Mouse (Mus musculus) large intestine, adult 2 months (tissue): ENCODE data around the gene Ktn1. TPM values are rescaled to one million over a fixed set of nuclear protein-coding genes. Genes with fewer than 3 reads are reported as not detected.

Experiments
- DNase-seq: peaks from one replicate; pipeline ENCODE4 v3.0.0-alpha.2; 2012; ENCODE audit warnings: low read depth, low spot score
- WGBS: fragments of 180-500 bp; shearing (Covaris S2); methylation state at CpG from one replicate; pipeline ENCODE4 v1.1.7; 2018; 5-methylcytosine and 5-hydroxymethylcytosine counted together
- polyA plus RNA-seq: library from polyadenylated mRNA; depleted of rRNA; stranded (reverse); fragments of >200 nt; gene quantifications from 2 replicates; pipeline ENCODE4 v1.2.3, GENCODE M21; 2012

Gene Ktn1
- polyA plus RNA-seq, 1 experiment = 2.6 TPM

DNA sequence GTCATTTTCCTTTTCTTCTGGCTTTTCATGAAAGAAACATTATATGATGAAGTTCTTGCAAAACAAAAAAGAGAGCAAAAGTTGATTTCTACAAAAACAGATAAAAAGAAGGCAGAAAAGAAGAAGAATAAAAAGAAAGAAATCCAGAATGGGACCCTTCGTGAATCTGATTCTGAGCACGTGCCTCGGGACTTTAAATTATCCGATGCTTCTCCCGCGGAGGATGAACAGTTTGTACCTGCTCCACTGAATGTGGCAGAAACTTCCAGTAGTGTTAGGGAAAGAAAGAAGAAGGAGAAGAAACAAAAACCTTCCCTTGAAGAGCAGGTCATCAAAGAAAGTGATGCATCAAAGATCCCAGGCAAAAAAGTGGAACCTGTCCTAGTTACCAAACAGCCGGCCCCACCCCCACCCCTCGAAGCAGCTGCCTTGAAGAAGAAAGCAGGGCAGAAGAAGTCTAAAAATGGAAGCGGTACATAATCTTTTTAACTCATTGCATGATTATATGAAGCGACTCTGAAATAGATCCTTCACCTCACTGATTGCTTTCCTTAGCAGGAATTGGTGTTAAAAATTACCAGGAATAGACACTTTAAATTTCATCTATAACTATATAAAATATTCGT is 15.7 kb downstream of the Ktn1 start:
- 75% methylated on average over 11 of the region's 11 CpGs for WGBS
- no peak for DNase-seq

- DNase-seq = no peak
These were observed 16.2 kb downstream of the Ktn1 start for GRCm38 (mm10) chr14:47664470-47664864.

- 68% methylated on average over 5 of the region's 5 CpGs for WGBS
- DNase-seq = no peak
These were observed 17.0 kb downstream of the Ktn1 start for GRCm38 (mm10) chr14:47665061-47665778.

GRCm38 (mm10) chr14:47668096-47668495 is 19.8 kb downstream of the Ktn1 start:
- DNase-seq = no peak

DNA sequence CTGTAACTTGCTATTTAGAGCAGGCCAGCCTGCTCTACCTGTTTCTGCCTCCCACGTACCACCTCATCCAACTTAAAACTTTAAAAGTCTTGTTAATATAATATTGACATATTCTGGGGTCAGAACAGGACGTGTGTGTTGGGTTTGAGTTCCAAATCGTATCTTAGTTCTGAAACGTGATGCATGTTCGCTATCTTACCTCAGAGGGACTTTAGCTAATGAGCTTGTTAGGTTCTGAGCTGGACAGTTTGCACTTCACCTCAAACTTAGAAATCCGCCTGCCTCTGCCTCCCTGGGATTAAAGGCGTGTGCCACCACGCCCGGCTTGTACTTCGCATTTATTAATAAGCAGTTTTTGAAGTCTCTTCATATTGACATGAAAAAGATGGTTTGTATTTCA is 34.6 kb downstream of the Ktn1 start:
- WGBS = 91% methylated on average over 10 of the region's 10 CpGs
- DNase-seq = no peak

GRCm38 (mm10) chr14:47684579-47684978 is 36.3 kb downstream of the Ktn1 start:
- DNase-seq = no peak
- WGBS = 95% methylated on average over 5 of the region's 5 CpGs

GRCm38 (mm10) chr14:47699126-47699525 is 50.9 kb downstream of the Ktn1 start:
- WGBS = 91% methylated on average over 5 of the region's 5 CpGs
- no peak for DNase-seq

DNA sequence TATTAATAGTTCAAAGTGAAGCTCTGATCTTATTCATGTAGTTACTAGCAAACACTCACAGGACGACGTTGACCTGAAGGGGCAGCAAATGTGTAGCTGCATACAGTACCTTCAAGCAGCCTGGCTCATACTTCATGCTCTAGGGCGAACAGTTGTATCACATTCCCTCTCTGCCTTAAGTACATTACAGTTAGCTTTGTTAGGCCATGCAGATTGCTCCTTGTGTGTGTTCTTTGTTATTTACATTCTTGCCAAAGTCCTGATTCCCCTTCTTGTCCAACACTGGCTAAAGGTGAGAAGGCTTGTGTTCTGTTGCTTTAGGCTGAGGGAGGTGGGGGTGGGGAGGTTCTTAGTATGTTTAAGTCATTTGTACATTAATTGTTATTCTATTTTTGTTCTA is 61.3 kb downstream of the Ktn1 start:
- no peak for DNase-seq
- WGBS = 72% methylated on average over 3 of the region's 3 CpGs

DNA sequence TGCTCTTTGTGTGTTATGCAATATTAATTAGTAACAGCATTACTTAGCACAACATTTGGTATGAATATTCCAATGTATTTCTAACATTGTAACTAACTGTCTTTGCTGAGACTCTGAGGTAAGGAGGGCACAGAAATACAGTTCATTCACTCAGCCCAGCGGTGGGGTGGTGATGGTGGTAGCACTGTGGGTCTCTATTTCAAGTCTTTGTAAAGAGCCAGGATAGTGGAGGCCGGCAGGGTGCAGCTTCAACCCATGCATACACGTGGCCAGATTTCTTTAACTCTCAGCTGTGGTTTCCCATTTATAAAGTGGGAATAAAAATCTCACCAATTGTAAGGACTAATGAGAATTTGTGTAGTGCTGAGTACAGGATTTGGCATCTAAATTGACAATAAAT is 67.5 kb downstream of the Ktn1 start:
- WGBS = 92% methylated on average over 3 of the region's 3 CpGs

GRCm38 (mm10) chr14:47717916-47718606 is 69.8 kb downstream of the Ktn1 start:
- 97% methylated on average over 14 of the region's 14 CpGs for WGBS
- no peak for DNase-seq

More for the DNA sequence above, 67.5 kb downstream of the Ktn1 start:
- DNase-seq = no peak

GRCm38 (mm10) chr14:47720023-47720422 is 71.8 kb downstream of the Ktn1 start:
- DNase-seq = no peak
- WGBS = 93% methylated on average over 4 of the region's 4 CpGs

GRCm38 (mm10) chr14:47723035-47723434 is 74.8 kb downstream of the Ktn1 start:
- no peak for DNase-seq

DNA sequence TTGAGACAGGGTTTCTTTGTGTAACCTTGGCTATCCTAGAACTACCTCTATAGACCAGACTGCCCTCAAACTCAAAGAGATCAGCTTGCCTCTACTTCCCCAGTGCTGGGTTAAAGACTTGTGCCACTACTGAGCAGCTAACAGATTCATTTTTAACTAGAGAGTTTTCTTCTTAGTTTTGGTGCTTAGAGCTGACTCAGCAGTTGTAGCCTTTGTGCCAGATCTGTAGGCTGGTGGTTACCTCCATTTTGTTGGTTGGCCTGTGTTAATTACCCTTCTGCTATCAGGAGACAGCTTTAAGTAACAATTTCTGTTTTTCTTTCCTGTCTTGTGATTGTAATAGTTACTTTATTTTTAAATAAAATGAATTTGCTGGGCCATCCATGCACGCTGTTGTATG is 80.3 kb downstream of the Ktn1 start:
- 98% methylated on average over 1 of the region's 1 CpGs for WGBS
- no peak for DNase-seq

DNA sequence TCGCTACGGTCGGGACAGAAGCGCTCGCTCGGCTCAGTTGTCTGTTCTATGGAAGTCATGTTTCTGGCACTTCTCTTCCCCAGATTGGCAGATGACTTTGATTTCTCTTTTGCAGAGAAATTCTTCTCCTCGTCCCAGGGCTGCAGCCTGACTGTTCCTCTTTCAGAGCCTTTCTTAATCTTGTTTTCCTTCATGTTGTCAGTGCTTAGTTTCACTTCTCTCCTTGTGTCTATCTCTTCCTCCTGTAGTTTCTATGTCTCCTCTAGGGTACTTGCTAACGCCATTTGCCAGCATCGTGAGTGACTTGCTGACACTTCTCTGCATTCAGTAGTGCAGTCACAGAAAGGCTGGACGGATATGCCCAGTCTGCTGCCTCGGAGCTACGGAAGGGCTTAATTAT is 87.1 kb downstream of the Ktn1 start:
- WGBS = 86% methylated on average over 12 of the region's 12 CpGs

DNA sequence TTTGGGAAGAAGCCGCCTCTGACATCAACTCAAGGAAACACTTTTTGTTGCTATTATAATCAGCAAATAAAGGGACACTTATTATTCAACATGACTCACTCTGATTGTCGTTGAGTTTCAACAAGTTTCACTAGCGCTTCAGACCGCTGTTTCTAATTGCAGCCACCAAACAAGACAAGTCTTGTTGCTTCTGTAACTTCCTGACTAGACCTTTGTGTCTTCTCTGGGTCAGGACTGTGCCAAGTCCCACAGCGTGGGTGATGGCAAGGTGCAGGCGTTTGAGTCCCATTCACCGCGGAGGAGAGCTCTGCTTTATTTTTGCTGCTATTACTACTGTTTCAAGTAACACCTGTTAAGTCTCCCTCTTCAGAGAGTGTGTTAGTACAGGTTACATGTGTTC is 88.2 kb downstream of the Ktn1 start:
- no peak for DNase-seq
- WGBS = 85% methylated on average over 8 of the region's 8 CpGs

More for the DNA sequence above, 87.1 kb downstream of the Ktn1 start:
- DNase-seq = no peak

- DNase-seq = no peak
These were observed 92.2 kb downstream of the Ktn1 start for GRCm38 (mm10) chr14:47740316-47740996.

GRCm38 (mm10) chr14:47741046-47741445 is 92.8 kb downstream of the Ktn1 start:
- WGBS = 70% methylated on average over 2 of the region's 2 CpGs
- no peak for DNase-seq

More at GRCm38 (mm10) chr14:47740316-47740996, 92.2 kb downstream of the Ktn1 start:
- WGBS = 80% methylated on average over 5 of the region's 5 CpGs

- DNase-seq = no peak
- WGBS = 93% methylated on average over 7 of the region's 7 CpGs
These were observed 94.4 kb downstream of the Ktn1 start for GRCm38 (mm10) chr14:47742674-47743073.

DNA sequence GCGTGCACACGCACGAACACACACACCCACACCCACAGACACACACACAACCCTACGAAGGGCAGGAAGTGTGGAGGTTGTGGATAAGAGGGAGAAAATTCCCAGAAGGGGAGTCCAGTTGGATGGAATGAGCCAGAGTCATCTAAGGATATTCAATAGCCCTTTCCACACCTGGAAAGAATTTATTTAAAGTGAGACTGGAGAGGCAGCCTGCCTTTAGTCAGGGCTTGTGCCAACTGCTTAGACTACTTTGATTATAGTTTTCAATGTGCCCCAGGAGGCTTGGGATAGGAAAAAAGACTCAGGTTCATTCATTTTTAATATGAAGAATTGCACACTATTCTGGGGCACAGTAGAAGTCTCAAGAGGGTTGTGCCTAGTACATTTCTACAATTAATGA is 96.8 kb downstream of the Ktn1 start:
- 81% methylated on average over 4 of the region's 4 CpGs for WGBS
- no peak for DNase-seq

GRCm38 (mm10) chr14:47747536-47747935 is 99.3 kb downstream of the Ktn1 start:
- WGBS = 57% methylated on average over 9 of the region's 9 CpGs
- DNase-seq = no peak
